Mouse (Mus musculus) C2C12 (cell line): ENCODE data around the gene Gabrp. TPM values are rescaled to one million over a fixed set of nuclear protein-coding genes. Genes with fewer than 3 reads are reported as not detected.

Experiments used
- H3K27me3 ChIP-seq: one replicate; pipeline ENCODE4 v1.6.1; 2011; ENCODE audit not compliant: control insufficient read depth, insufficient read depth, insufficient read length
- H3K36me3 ChIP-seq: one replicate; pipeline ENCODE4 v1.6.1; 2011; ENCODE audit not compliant: control insufficient read depth, insufficient read depth
- H3K4me3 ChIP-seq: one replicate; pipeline ENCODE4 v1.5.1; 2011; ENCODE audit warnings: mild to moderate bottlenecking, control low read depth; ENCODE audit not compliant: poor library complexity, insufficient read depth, severe bottlenecking
- H3K79me2 ChIP-seq: one replicate; pipeline ENCODE4 v1.6.1; 2011; ENCODE audit not compliant: control insufficient read depth, insufficient read depth
- H3K79me3 ChIP-seq: one replicate; pipeline ENCODE4 v1.6.1; 2011; ENCODE audit warnings: low read depth, control low read depth
- H3ac ChIP-seq: one replicate; pipeline ENCODE3; 2011; ENCODE audit warnings: low read depth; ENCODE audit not compliant: control insufficient read depth, insufficient read length
- CEBPB ChIP-seq: IDR thresholded peaks from one replicate; pipeline ENCODE4 v1.6.1; 2011; ENCODE audit warnings: low read depth, mild to moderate bottlenecking, control low read depth, moderate library complexity
- CTCF ChIP-seq: IDR thresholded peaks from one replicate; pipeline ENCODE4 v1.5.1; 2011; ENCODE audit not compliant: control insufficient read depth, insufficient read depth, insufficient read length
- FOSL1 ChIP-seq: IDR thresholded peaks from one replicate; pipeline ENCODE4 v1.8.0; 2011; ENCODE audit warnings: mild to moderate bottlenecking, low read length; ENCODE audit not compliant: poor library complexity, insufficient read depth, severe bottlenecking
- MAX ChIP-seq: IDR thresholded peaks from one replicate; pipeline ENCODE4 v1.6.1; 2011; ENCODE audit warnings: mild to moderate bottlenecking, control low read depth
- MYOD1 ChIP-seq: IDR thresholded peaks from one replicate; pipeline ENCODE4 v1.6.1; 2011; ENCODE audit warnings: low read depth; ENCODE audit not compliant: control insufficient read depth, insufficient read length
- MYOG ChIP-seq: IDR thresholded peaks from one replicate; pipeline ENCODE4 v1.6.1; 2011; ENCODE audit not compliant: control insufficient read depth, insufficient read length; ENCODE audit errors: extremely low read depth
- USF1 ChIP-seq: IDR thresholded peaks from one replicate; pipeline ENCODE4 v1.6.1; 2011; ENCODE audit warnings: low read depth, mild to moderate bottlenecking, control low read depth, moderate library complexity
- long read RNA-seq, 2 experiments: library from polyadenylated mRNA; unstranded; transcript quantifications; one replicate each; pipeline ENCODE4 v2.0.0; 2019 to 2020
- polyA plus RNA-seq: library from polyadenylated mRNA; unstranded; fragments of >200 nt; fragmentation: generic; extraction: Trizol; gene quantifications from one replicate; pipeline ENCODE4 v1.2.1, GENCODE M21; 2012; ENCODE audit warnings: missing spikeins

Gene Gabrp
- not detected for polyA plus RNA-seq
- long read RNA-seq, experiment 1, result 0 reads
- long read RNA-seq, experiment 2, result 0 reads

GRCm38 (mm10) chr11:33578859-33579258 is at the start of gene Gabrp:
Gene Gabrp, minus strand, starts transcription at chr11:33578959.
- no peak within 1 kb of the TSS for H3ac ChIP-seq
- no peak within 1 kb of the TSS for H3K4me3 ChIP-seq
- H3K79me2 ChIP-seq, result no peaks in the 10 kb centered on the region
- TF ChIP-seq FOSL1 (no peak), CTCF (no peak), MAX (no peak), USF1 (no peak), MYOG (no peak), MYOD1 (no peak), CEBPB (no peak)
- no peaks in the 10 kb centered on the region for H3K79me3 ChIP-seq
- H3K27me3 ChIP-seq, result no peaks in the 10 kb centered on the region
- no peaks in the 10 kb centered on the region for H3K36me3 ChIP-seq

- TF ChIP-seq FOSL1 (no peak), MYOG (no peak), MAX (no peak), CEBPB (no peak), MYOD1 (no peak), CTCF (no peak), USF1 (no peak)
- H3K27me3 ChIP-seq, result no peaks in the 10 kb centered on the region
- no peak overlapping the region for H3ac ChIP-seq
- no peak overlapping the region for H3K4me3 ChIP-seq
- H3K36me3 ChIP-seq, result no peaks in the 10 kb centered on the region
- H3K79me3 ChIP-seq, result no peaks in the 10 kb centered on the region
- no peaks in the 10 kb centered on the region for H3K79me2 ChIP-seq
These were observed 48.5 kb upstream of the Gabrp start for GRCm38 (mm10) chr11:33627136-33627742.

GRCm38 (mm10) chr11:33614218-33614617 is 35.5 kb upstream of the Gabrp start:
- Histone ChIP-seq H3K79me2 (no peaks in the 10 kb centered on the region), H3K36me3 (no peaks in the 10 kb centered on the region), H3K27me3 (peaks cover 13% of the 10 kb centered on the region), H3ac (no peak overlapping the region), H3K79me3 (no peaks in the 10 kb centered on the region), H3K4me3 (no peak overlapping the region)
- TF ChIP-seq MYOG (no peak), CTCF (peak; percentile 89)

- Histone ChIP-seq H3ac (no peak overlapping the region), H3K79me3 (no peaks in the 10 kb centered on the region), H3K36me3 (no peaks in the 10 kb centered on the region), H3K79me2 (no peaks in the 10 kb centered on the region), H3K27me3 (no peaks in the 10 kb centered on the region), H3K4me3 (no peak overlapping the region)
- TF ChIP-seq FOSL1 (no peak), CEBPB (no peak), USF1 (no peak), CTCF (no peak), MYOG (no peak), MAX (no peak), MYOD1 (no peak)
These were observed 29.0 kb upstream of the Gabrp start for GRCm38 (mm10) chr11:33607784-33608183.

- no peaks in the 10 kb centered on the region for H3K79me2 ChIP-seq
- no peaks in the 10 kb centered on the region for H3K36me3 ChIP-seq
- TF ChIP-seq USF1, result no peak
- no peak for TF ChIP-seq FOSL1
- TF ChIP-seq CTCF, result no peak
- no peak for TF ChIP-seq CEBPB
- no peak for TF ChIP-seq MYOD1
- no peak for TF ChIP-seq MYOG
- TF ChIP-seq MAX, result no peak
- no peaks in the 10 kb centered on the region for H3K79me3 ChIP-seq
- H3ac ChIP-seq, result no peak overlapping the region
- H3K4me3 ChIP-seq, result no peak overlapping the region
- peaks cover 3% of the 10 kb centered on the region for H3K27me3 ChIP-seq
These were observed 24.4 kb upstream of the Gabrp start for GRCm38 (mm10) chr11:33603174-33603573.

GRCm38 (mm10) chr11:33598986-33599385 is 20.2 kb upstream of the Gabrp start, which contains the start of gene D130052B06Rik:
Gene D130052B06Rik, plus strand, starts transcription at chr11:33599302.
- H3ac ChIP-seq, result no peak within 1 kb of the TSS
- no peaks in the 10 kb centered on the region for H3K79me3 ChIP-seq
- TF ChIP-seq FOSL1 (no peak), MYOG (no peak), CTCF (no peak), CEBPB (no peak), USF1 (no peak), MYOD1 (no peak), MAX (no peak)
- H3K27me3 ChIP-seq, result peaks cover 10% of the 10 kb centered on the region
- H3K79me2 ChIP-seq, result no peaks in the 10 kb centered on the region
- no peaks in the 10 kb centered on the region for H3K36me3 ChIP-seq
- H3K4me3 ChIP-seq, result no peak within 1 kb of the TSS
